Mouse (Mus musculus) ES-E14 (cell line): Measurements from ENCODE around the gene Stxbp6.

Experiments
- MAFK ChIP-seq: IDR thresholded peaks from 2 replicates; pipeline ENCODE4 v1.6.1; 2014; ENCODE audit warnings: mild to moderate bottlenecking, low read depth, low read length, inconsistent platforms; ENCODE audit not compliant: insufficient read depth
- ZC3H11A ChIP-seq: IDR thresholded peaks from 2 replicates; pipeline ENCODE4 v1.6.1; 2012; ENCODE audit warnings: low read depth, mild to moderate bottlenecking, inconsistent platforms, low read length, borderline replicate concordance

- TF ChIP-seq MAFK (no peak), ZC3H11A (no peak)
Measured at GRCm38 (mm10) chr12:44903205-44903732, 171.2 kb downstream of the Stxbp6 start.
